Mouse (Mus musculus) MEL (cell line): ENCODE data around the gene Enc1. TPM values are rescaled to one million over a fixed set of nuclear protein-coding genes. Genes with fewer than 3 reads are reported as not detected.

Experiments used
- DNase-seq: peaks from one replicate; pipeline ENCODE4 v3.0.0; 2011; ENCODE audit warnings: low read depth, low spot score
- H3K27ac ChIP-seq: 2 replicates; pipeline ENCODE4 v1.5.1; 2012; ENCODE audit warnings: low read depth, mild to moderate bottlenecking, control low read depth, low read length, moderate library complexity; ENCODE audit not compliant: control insufficient read depth
- H3K27me3 ChIP-seq, 2 experiments: fragments of 150-350 bp in 1 of 2; sonication (generic) in 1 of 2; 2 replicates each; pipeline ENCODE4 v1.6.1; 2012; ENCODE audit warnings: low read length in 2 of 2, mild to moderate bottlenecking in 2 of 2, improper control_type of control experiment in 1 of 2, moderate library complexity in 1 of 2; ENCODE audit not compliant: insufficient read depth in 2 of 2, control insufficient read depth in 1 of 2
- H3K36me3 ChIP-seq, 2 experiments: 2 replicates each; pipeline ENCODE4 v1.6.1; 2012 to 2014; ENCODE audit warnings: low read length in 2 of 2, improper control_type of control experiment in 1 of 2, inconsistent platforms in 1 of 2, mild to moderate bottlenecking in 1 of 2; ENCODE audit not compliant: insufficient read depth in 2 of 2, control insufficient read depth in 1 of 2
- H3K4me1 ChIP-seq, 2 experiments: fragments of 150-350 bp in 1 of 2; sonication (generic) in 1 of 2; 2 replicates each; pipeline ENCODE4 v1.6.1; 2012; ENCODE audit warnings: low read length in 2 of 2, improper control_type of control experiment in 1 of 2, mild to moderate bottlenecking in 1 of 2; ENCODE audit not compliant: insufficient read depth in 2 of 2, control insufficient read depth in 1 of 2
- H3K4me3 ChIP-seq, 2 experiments: fragments of 150-350 bp in 1 of 2; sonication (generic) in 1 of 2; 2 replicates each; pipeline ENCODE4 v1.5.1; 2012; ENCODE audit warnings: low read depth in 2 of 2, low read length in 2 of 2, mild to moderate bottlenecking in 2 of 2, moderate library complexity in 2 of 2, control low read depth in 1 of 2, improper control_type of control experiment in 1 of 2; ENCODE audit not compliant: control insufficient read depth in 1 of 2, insufficient read depth in 1 of 2
- H3K79me2 ChIP-seq: 2 replicates; pipeline ENCODE4 v1.6.1; 2012; ENCODE audit warnings: mild to moderate bottlenecking, low read length, moderate library complexity; ENCODE audit not compliant: control insufficient read depth, poor library complexity, insufficient read depth
- H3K9ac ChIP-seq: 2 replicates; pipeline ENCODE4 v1.6.1; 2012; ENCODE audit warnings: low read depth, mild to moderate bottlenecking, control low read depth, low read length, moderate library complexity; ENCODE audit not compliant: control insufficient read depth, poor library complexity, severe bottlenecking
- H3K9me3 ChIP-seq: fragments of 150-350 bp; sonication (generic); replicated peaks from 2 replicates; pipeline ENCODE4 v1.6.1; 2012; ENCODE audit warnings: mild to moderate bottlenecking, low read length, improper control_type of control experiment, moderate library complexity; ENCODE audit not compliant: insufficient read depth
- BHLHE40 ChIP-seq: IDR thresholded peaks from 2 replicates; pipeline ENCODE4 v1.6.1; 2012; ENCODE audit warnings: low read depth, mild to moderate bottlenecking, inconsistent platforms, low read length, improper control_type of control experiment, borderline replicate concordance
- CHD2 ChIP-seq: IDR thresholded peaks from 2 replicates; pipeline ENCODE4 v1.6.1; 2011; ENCODE audit warnings: low read length, improper control_type of control experiment
- ELF1 ChIP-seq: IDR thresholded peaks from 2 replicates; pipeline ENCODE4 v1.6.1; 2014; ENCODE audit warnings: low read depth, mild to moderate bottlenecking, inconsistent platforms, low read length, improper control_type of control experiment, moderate library complexity
- GABPA ChIP-seq: IDR thresholded peaks from 2 replicates; pipeline ENCODE4 v1.6.1; 2012; ENCODE audit warnings: low read depth, mild to moderate bottlenecking, inconsistent platforms, low read length, improper control_type of control experiment, moderate library complexity
- JUND ChIP-seq: IDR thresholded peaks from 2 replicates; pipeline ENCODE4 v1.6.1; 2011; ENCODE audit warnings: low read depth, mild to moderate bottlenecking, improper control_type of control experiment, low read length
- KAT2A ChIP-seq: conservative IDR thresholded peaks from 2 replicates; pipeline ENCODE4 v1.6.1; 2012; ENCODE audit warnings: low read depth, low read length, improper control_type of control experiment, inconsistent platforms
- MAZ ChIP-seq: IDR thresholded peaks from 2 replicates; pipeline ENCODE4 v1.6.1; 2012; ENCODE audit warnings: low read depth, mild to moderate bottlenecking, inconsistent platforms, low read length, improper control_type of control experiment
- MYC ChIP-seq: IDR thresholded peaks from 2 replicates; pipeline ENCODE4 v1.6.1; 2011; ENCODE audit warnings: low read depth, mild to moderate bottlenecking, low read length, improper control_type of control experiment, moderate library complexity
- NELFE ChIP-seq: IDR thresholded peaks from 2 replicates; pipeline ENCODE4 v1.6.1; 2011; ENCODE audit warnings: low read depth, low read length, improper control_type of control experiment
- NRF1 ChIP-seq: IDR thresholded peaks from 2 replicates; pipeline ENCODE4 v1.6.1; 2014; ENCODE audit warnings: low read depth, mild to moderate bottlenecking, inconsistent platforms, low read length, improper control_type of control experiment, moderate library complexity; ENCODE audit not compliant: poor library complexity, insufficient read depth, severe bottlenecking
- RAD21 ChIP-seq: IDR thresholded peaks from 2 replicates; pipeline ENCODE4 v1.6.1; 2011; ENCODE audit warnings: mild to moderate bottlenecking, low read depth, low read length, improper control_type of control experiment
- TCF12 ChIP-seq: IDR thresholded peaks from 2 replicates; pipeline ENCODE4 v1.6.1; 2014; ENCODE audit warnings: low read depth, mild to moderate bottlenecking, inconsistent platforms, low read length, improper control_type of control experiment, moderate library complexity
- UBTF ChIP-seq: IDR thresholded peaks from 2 replicates; pipeline ENCODE4 v1.6.1; 2012; ENCODE audit warnings: low read depth, mild to moderate bottlenecking, inconsistent platforms, low read length, improper control_type of control experiment, moderate library complexity, borderline replicate concordance; ENCODE audit not compliant: insufficient read depth
- ZC3H11A ChIP-seq: IDR thresholded peaks from 2 replicates; pipeline ENCODE4 v1.6.1; 2012; ENCODE audit warnings: low read depth, mild to moderate bottlenecking, inconsistent platforms, low read length, improper control_type of control experiment
- ZMIZ1 ChIP-seq: IDR thresholded peaks from 2 replicates; pipeline ENCODE4 v1.6.1; 2012; ENCODE audit warnings: low read depth, mild to moderate bottlenecking, inconsistent platforms, low read length, improper control_type of control experiment, moderate library complexity
- ZNF384 ChIP-seq: IDR thresholded peaks from 2 replicates; pipeline ENCODE4 v1.6.1; 2012; ENCODE audit warnings: low read depth, mild to moderate bottlenecking, inconsistent platforms, low read length, improper control_type of control experiment
- polyA plus RNA-seq, 2 experiments: library from polyadenylated mRNA; stranded (reverse) in 1 of 2; unstranded in 1 of 2; fragments of >175 nt in 1 of 2; fragments of >200 nt in 1 of 2; gene quantifications; 2 replicates each; pipeline versions ENCODE4 v1.2.1 to v1.2.4; 2012; ENCODE audit warnings: low replicate concordance in 2 of 2, low read depth in 1 of 2; ENCODE audit not compliant: insufficient read length in 2 of 2, insufficient read depth in 1 of 2, missing spikeins in 1 of 2
- total RNA-seq: library from RNA; depleted of rRNA; stranded (reverse); fragments of 300-350 nt; gene quantifications from 2 replicates; pipeline ENCODE4 v1.2.3, GENCODE M21; 2012

Gene Enc1
- total and polyA plus RNA-seq, 3 experiments: not detected

DNA sequence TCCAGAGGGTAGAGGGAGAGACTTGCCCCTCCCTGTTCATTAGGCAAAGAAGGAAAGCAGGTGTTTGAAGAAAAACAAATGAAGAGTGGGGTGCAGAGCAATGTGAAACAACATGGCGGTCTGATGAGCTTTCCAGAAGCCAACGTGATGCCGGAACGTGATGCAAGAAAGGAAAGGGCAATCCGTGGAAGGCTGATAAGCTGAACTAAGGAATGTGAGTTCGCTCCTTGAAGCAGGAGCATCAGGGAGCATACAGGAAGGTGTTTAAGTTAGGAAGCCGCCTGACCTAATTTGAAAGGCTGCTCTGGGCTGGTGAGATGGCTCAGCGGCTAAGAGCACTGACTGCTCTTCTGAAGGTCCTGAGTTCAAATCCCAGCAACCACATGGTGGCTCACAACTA is 55.4 kb downstream of the Enc1 start:
- Histone ChIP-seq H3K79me2 (no peaks in the 10 kb centered on the region), H3K9me3 (no peaks in the 10 kb centered on the region), H3K4me1 (no peaks in the 10 kb centered on the region), H3K27me3 (no peaks in the 10 kb centered on the region), H3K27ac (no peak overlapping the region), H3K9ac (no peak overlapping the region), H3K4me3 (no peak overlapping the region), H3K36me3 (no peaks in the 10 kb centered on the region)
- no peak for DNase-seq
- TF ChIP-seq TCF12: no peak
- TF ChIP-seq RAD21: no peak
- TF ChIP-seq CHD2: no peak
- TF ChIP-seq KAT2A: no peak
- no peak for TF ChIP-seq ZMIZ1
- no peak for TF ChIP-seq GABPA

DNA sequence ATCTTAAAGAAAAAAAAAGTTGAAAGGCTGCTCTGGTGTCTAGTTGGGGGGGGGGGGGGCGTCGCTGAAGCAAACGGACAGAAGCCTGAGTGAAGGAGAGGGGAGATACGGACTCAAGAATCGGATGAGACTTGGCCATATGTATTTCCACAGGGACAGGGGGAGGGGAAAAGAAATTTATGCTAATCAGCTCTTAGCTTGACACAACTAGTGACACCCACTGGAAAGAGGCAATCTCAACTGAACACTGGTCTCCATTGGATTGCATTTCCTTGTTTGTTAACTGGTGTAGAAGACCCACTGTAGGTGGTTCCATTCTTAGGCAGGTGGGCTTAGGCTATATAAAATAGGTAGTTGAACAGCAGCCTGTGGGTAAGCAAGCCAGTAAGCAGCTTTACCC is 55.9 kb downstream of the Enc1 start:
- H3K4me1 ChIP-seq: no peaks in the 10 kb centered on the region
- no peak overlapping the region for H3K9ac ChIP-seq
- no peak for DNase-seq
- no peak overlapping the region for H3K4me3 ChIP-seq
- TF ChIP-seq ZNF384 (no peak), BHLHE40 (no peak), TCF12 (no peak), MAZ (no peak), NELFE (no peak), MYC (no peak), UBTF (no peak), JUND (no peak), ELF1 (no peak), ZC3H11A (no peak), NRF1 (no peak)
- H3K27ac ChIP-seq: no peak overlapping the region
- no peaks in the 10 kb centered on the region for H3K27me3 ChIP-seq
- no peaks in the 10 kb centered on the region for H3K36me3 ChIP-seq
- no peaks in the 10 kb centered on the region for H3K79me2 ChIP-seq
- H3K9me3 ChIP-seq: no peaks in the 10 kb centered on the region
